Mouse (Mus musculus) brain, embryonic 14.5 days (tissue): ENCODE measurements around the gene Zfp385c. TPM values are rescaled to one million over a fixed set of nuclear protein-coding genes. Genes with fewer than 3 reads are reported as not detected.
A peak's percentile ranks its signal among the peaks of the same experiment; 100 is the strongest.
"Not testable (repeated sequence)": the region's sequence is repeated elsewhere in the genome, so short reads cannot be mapped to it uniquely, and the experiment has no call there.

Experiments
- DNase-seq: peaks from one replicate; pipeline ENCODE4 v3.0.0-alpha.2; 2011; ENCODE audit warnings: low read depth
- CTCF ChIP-seq: fragments of 200-500 bp; IDR thresholded peaks from 2 replicates; pipeline ENCODE4 v1.5.1; 2012; ENCODE audit warnings: inconsistent platforms, mild to moderate bottlenecking, moderate library complexity, borderline replicate concordance; ENCODE audit not compliant: insufficient read depth, insufficient read length; ENCODE audit errors: extremely low read depth
- POLR2A ChIP-seq: fragments of 200-500 bp; IDR thresholded peaks from 2 replicates; pipeline ENCODE4 v1.6.1; 2012; ENCODE audit warnings: mild to moderate bottlenecking, inconsistent platforms, borderline replicate concordance; ENCODE audit not compliant: poor library complexity, insufficient read depth, insufficient read length, severe bottlenecking; ENCODE audit errors: extremely low read depth
- polyA plus RNA-seq: library from polyadenylated mRNA; depleted of rRNA; stranded (reverse); fragments of >200 nt; gene quantifications from 2 replicates; pipeline ENCODE4 v1.2.3, GENCODE M21; 2012

Zfp385c gene
- polyA plus RNA-seq, 1 experiment: 0.63 TPM

GRCm38 (mm10) chr11:100619982-100620381, 72.3 kb downstream of the Zfp385c start, which contains the start of gene Dnajc7:
Dnajc7 (minus strand) TSS chr11:100620168.
- DNase-seq: no peak
- TF ChIP-seq CTCF (no peak), POLR2A (no peak)

DNA sequence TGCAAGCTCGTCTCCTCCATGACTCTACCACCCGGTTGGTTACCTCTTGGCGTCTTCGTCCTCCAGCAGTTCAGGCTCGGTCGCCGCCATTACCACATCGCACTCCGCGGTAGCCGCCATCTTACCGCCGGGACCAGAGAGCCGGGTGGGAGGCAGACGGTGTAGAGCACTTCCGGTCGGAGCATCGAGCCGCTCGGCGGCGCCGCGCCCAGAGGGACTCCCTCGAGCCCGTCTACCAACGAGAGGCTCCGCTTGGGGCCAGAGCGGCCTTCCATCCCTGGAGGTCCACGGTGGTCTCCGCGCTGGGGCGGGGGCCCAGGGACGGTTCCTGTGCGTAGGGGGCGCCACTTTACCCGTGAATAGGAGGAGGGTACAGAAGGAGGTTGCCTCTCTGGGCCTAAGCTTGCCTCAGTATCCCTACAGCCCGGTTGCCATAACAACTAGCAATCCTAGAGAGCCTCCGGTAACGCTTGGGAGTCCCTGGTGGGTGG, 72.7 kb downstream of the Zfp385c start:
- TF ChIP-seq CTCF (peak; percentile 58), POLR2A (peak; percentile 57; the same call in 1 of the 2 replicates)
- DNase-seq: peak; percentile 100

GRCm38 (mm10) chr11:100618761-100619484, 73.3 kb downstream of the Zfp385c start, which contains the start of gene Nkiras2:
Nkiras2 (plus strand) TSS chr11:100619244.
- TF ChIP-seq CTCF (no peak), POLR2A (no peak)
- peak; percentile 82 for DNase-seq

GRCm38 (mm10) chr11:100617480-100617879, 74.8 kb downstream of the Zfp385c start:
- no peak for DNase-seq
- TF ChIP-seq POLR2A: no peak
- no peak for TF ChIP-seq CTCF

DNA sequence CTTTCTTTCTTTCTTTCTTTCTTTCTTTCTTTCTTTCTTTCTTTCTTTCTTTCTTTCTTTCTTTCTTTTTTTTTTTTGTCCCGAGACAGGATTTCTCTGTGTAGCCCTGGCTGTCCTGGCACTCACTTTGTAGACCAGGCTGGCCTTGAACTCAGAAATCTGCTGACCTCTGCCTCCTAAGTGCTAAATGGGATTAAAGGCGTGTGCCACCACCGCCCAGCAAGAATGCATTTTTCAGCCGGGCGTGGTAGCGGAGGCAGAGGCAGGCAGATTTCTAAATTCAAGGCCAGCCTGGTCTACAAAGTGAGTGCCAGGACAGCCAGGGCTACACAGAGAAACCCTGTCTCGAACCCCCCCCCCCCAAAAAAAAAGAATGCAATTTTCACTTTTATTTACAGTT, 75.4 kb downstream of the Zfp385c start:
- DNase-seq: not testable (repeated sequence)

DNA sequence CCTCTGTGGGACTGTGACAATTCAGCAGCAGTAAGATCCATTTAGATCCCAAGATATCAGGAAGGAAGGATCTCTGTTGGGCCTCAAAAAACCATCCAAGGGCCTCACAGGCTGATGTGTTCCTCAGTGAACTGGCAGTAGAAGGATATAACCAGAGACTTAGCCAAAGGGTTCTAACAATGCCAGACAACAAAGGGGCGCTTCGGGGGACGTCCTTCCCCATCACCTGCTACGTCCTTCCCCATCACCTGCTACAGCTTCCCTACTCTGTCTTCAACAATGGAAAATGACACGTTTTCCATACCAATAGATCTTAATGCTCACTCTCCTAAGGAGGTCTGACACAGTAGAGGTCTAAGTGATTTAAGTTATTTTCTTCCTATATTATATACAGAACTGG, 75.9 kb downstream of the Zfp385c start:
- no peak for TF ChIP-seq CTCF
- TF ChIP-seq POLR2A: no peak

GRCm38 (mm10) chr11:100613241-100613640, 79.0 kb downstream of the Zfp385c start:
- DNase-seq: peak; percentile 58
- TF ChIP-seq POLR2A: no peak
- TF ChIP-seq CTCF: no peak

More for the DNA sequence above, 75.9 kb downstream of the Zfp385c start:
- no peak for DNase-seq

DNA sequence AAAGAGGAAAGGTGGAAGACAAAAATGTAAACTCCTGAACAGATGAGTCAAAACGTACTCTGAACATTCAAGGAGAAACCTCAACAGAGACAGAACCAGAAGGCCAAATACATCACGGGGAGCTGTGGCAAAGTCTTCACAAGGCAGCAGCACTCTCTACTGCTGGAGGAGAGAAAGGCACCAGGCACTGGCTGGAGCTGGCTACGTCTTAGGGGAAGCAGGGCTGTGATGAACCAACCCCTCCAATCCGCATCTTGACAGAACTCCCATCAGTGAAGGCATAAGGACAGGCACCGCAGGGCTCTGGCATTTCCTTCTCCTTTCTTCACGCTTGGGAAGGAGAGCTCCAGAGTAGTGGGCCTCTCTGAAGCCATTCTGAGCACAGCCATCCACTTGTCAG, 80.6 kb downstream of the Zfp385c start:
- DNase-seq: no peak
- TF ChIP-seq CTCF: no peak
- no peak for TF ChIP-seq POLR2A

DNA sequence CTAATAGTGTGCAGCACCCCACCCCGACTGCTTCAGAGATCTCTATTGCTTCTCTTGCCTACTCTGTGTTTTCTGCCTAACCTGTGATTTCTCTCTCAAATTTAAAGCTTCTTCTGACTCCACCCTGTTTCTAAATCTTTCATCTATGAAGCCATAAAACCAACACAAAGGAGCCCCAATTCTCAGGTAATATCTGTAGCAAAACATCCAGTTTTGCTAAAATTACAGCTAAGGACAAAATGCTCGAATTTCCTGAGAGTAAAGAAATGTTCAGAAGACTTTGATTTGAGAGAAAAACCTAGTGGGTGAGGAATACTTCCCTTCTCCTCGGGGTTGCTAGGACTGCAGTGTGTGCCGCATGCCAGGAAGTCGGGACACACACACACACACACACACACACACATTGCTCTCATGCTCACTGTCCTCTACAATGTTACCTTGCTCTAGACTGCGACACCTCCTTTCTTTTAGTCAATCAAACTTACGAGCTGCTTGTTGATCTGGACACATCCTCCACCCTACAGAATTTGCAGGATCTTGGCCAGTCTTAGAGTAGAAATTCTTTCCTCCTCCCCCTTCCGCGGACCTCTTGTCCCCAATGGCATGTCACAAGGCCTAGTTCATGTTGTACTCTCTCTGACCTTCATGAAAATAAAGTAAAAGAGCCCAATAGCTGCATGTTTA, 82.1 kb downstream of the Zfp385c start:
- no peak for DNase-seq
- TF ChIP-seq CTCF (no peak), POLR2A (no peak)

GRCm38 (mm10) chr11:100609355-100609996, 82.8 kb downstream of the Zfp385c start:
- no peak for TF ChIP-seq CTCF
- TF ChIP-seq POLR2A: no peak
- no peak for DNase-seq

DNA sequence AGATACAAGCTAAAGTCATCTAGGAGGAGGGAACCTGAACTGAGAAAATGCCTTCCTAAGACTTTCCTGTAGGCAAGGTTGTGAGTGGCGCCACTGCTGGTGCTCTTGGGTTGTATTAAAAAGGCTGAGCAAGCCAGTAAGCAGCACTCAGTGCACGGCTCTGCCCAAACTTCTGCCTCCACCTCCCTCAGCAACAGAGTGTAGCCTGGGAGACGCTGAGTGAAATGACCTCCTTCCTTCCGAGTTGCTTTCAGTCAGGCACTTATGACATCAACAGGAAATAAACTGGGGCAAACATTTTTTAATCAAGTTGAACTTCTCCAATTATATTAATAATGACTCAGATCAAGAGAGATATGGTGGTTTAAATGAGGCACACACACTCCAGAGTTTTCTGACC, 83.5 kb downstream of the Zfp385c start:
- DNase-seq: no peak
- TF ChIP-seq POLR2A (no peak), CTCF (no peak)
